Mouse (Mus musculus) liver, embryonic 11.5 days (tissue): ENCODE results near the gene Gm28305. TPM values are rescaled to one million over a fixed set of nuclear protein-coding genes. Genes with fewer than 3 reads are reported as not detected.

Experiments used
- ATAC-seq: fragments of 200-750 bp; cut with Nextera tagmentation; replicated peaks from 2 replicates; pipeline ENCODE4 v1.8.0; 2017; ENCODE audit warnings: moderate number of reproducible peaks, mild to moderate bottlenecking, moderate TSS enrichment, moderate library complexity; ENCODE audit not compliant: low FRiP score
- DNase-seq: peaks from one replicate; pipeline ENCODE4 v3.0.0-alpha.2; 2017; ENCODE audit warnings: low spot score
- H3K27ac ChIP-seq: fragments of 300-500 bp; sonication (generic); 2 replicates; pipeline ENCODE4 v1.5.1; 2014; ENCODE audit warnings: mild to moderate bottlenecking, low read depth, low read length, control low read depth
- H3K27me3 ChIP-seq: fragments of 300-500 bp; sonication (generic); replicated peaks from 2 replicates; pipeline ENCODE4 v1.6.1; 2014; ENCODE audit warnings: low read length, mixed read lengths; ENCODE audit not compliant: control insufficient read depth, insufficient read depth
- H3K36me3 ChIP-seq: fragments of 300-500 bp; sonication (generic); 2 replicates; pipeline ENCODE4 v1.6.1; 2014; ENCODE audit warnings: mild to moderate bottlenecking, low read length, moderate library complexity, mixed read lengths; ENCODE audit not compliant: control insufficient read depth, insufficient read depth
- H3K4me1 ChIP-seq: fragments of 300-500 bp; sonication (generic); replicated peaks from 2 replicates; pipeline ENCODE4 v1.6.1; 2014; ENCODE audit warnings: low read length, mixed read lengths; ENCODE audit not compliant: control insufficient read depth, insufficient read depth
- H3K4me2 ChIP-seq: fragments of 300-500 bp; sonication (generic); 2 replicates; pipeline ENCODE4 v1.6.1; 2014; ENCODE audit warnings: mild to moderate bottlenecking, control low read depth, moderate library complexity
- H3K4me3 ChIP-seq: fragments of 300-500 bp; sonication (generic); 2 replicates; pipeline ENCODE4 v1.5.1; 2014; ENCODE audit warnings: low read depth, low read length, control low read depth
- H3K9ac ChIP-seq: fragments of 300-500 bp; sonication (generic); 2 replicates; pipeline ENCODE4 v1.6.1; 2014; ENCODE audit warnings: low read depth, low read length, control low read depth
- H3K9me3 ChIP-seq: fragments of 300-500 bp; sonication (generic); 2 replicates; pipeline ENCODE4 v1.6.1; 2016; ENCODE audit warnings: low read length, inconsistent platforms, mixed read lengths; ENCODE audit not compliant: control insufficient read depth
- WGBS: fragments of 180-500 bp; shearing (Covaris S2); extraction: QIAGEN DNeasy Blood & Tissue Kit; methylation state at CpG from one replicate; pipeline ENCODE4 v1.1.7; 2014; 5-methylcytosine and 5-hydroxymethylcytosine counted together
- polyA plus RNA-seq: library from polyadenylated mRNA; unstranded; fragments of >200 nt; fragmentation: Nextera tagmentation; extraction: Ambion mirVana; gene quantifications from 2 replicates; pipeline ENCODE4 v1.2.1, GENCODE M21; 2014

Gene Gm28305
- polyA plus RNA-seq, 1 experiment from 2014 or later: not detected

DNA sequence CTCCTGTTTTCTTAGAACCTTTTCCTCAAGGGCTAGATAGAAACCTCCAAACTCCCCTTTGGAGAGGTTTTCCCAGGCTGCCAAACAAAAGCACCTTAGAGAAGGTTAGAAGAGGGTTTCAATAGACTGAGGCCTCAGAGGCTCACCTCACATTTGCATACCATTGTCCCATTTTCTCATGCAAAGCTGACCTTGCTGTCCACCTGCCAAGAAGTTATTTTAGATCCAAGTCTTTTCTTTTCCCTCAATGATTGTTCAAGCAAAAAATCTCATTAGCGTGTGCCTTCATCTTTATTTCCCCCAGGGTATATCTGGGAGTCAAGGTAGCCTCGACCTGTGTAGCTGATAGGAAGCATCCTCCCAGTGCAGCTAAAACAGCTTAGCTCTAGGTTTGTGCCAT, 62.4 kb downstream of the Gm28305 start:
- no peak for ATAC-seq

DNA sequence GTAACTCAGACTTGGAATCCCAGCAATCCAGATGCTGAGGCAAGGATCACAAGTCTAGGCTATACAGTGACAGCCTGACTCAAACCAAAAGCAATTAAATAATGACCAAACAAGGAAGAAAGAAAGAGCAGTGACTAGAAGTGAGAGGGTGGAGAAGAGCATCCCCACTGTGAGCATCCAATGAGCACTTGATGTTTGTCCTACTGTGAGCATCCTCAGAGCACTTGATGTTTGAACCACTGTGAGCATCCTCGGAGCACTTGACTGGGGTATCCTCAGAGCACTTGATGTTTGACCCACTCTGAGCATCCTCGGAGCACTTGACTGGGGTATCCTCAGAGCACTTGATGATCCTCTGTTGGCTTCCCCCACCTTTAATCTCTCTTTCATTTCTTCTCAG, 64.5 kb downstream of the Gm28305 start:
- no peaks in the 10 kb centered on the region for H3K27me3 ChIP-seq
- H3K4me1 ChIP-seq: no peaks in the 10 kb centered on the region
- DNase-seq (no peak), ATAC-seq (no peak)
- no peaks in the 10 kb centered on the region for H3K9me3 ChIP-seq
- H3K4me3 ChIP-seq: no peak overlapping the region
- no peak overlapping the region for H3K9ac ChIP-seq
- H3K27ac ChIP-seq: no peak overlapping the region
- 88% methylated on average over 2 of the region's 2 CpGs for WGBS
- no peaks in the 10 kb centered on the region for H3K36me3 ChIP-seq
- no peak overlapping the region for H3K4me2 ChIP-seq

More for the DNA sequence above, 62.4 kb downstream of the Gm28305 start:
- no peaks in the 10 kb centered on the region for H3K9me3 ChIP-seq
- DNase-seq: no peak
- H3K9ac ChIP-seq: no peak overlapping the region
- no peak overlapping the region for H3K4me3 ChIP-seq
- H3K4me2 ChIP-seq: no peak overlapping the region
- H3K27ac ChIP-seq: no peak overlapping the region
- H3K36me3 ChIP-seq: no peaks in the 10 kb centered on the region
- no peaks in the 10 kb centered on the region for H3K4me1 ChIP-seq
- no peaks in the 10 kb centered on the region for H3K27me3 ChIP-seq
- WGBS: 64% methylated on average over 2 of the region's 2 CpGs

DNA sequence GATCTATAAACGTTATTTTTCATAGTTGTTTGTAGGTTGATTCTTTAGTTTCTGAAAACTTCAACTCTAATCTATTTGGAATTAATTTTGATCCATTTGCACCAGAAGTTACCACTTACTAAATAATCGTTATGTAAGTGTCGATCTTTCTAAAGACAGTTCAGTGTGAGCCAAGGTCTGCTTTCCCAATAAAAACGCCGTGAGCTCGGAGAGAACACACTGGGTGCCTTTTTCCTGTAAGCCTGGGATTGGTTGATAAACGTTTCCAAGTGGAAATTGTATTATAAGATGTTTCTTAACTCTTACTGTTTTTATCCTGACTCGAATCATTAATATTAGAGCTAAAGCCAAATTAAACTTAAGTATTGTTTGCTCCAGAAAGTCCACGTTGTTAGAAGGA, 66.5 kb downstream of the Gm28305 start:
- Histone ChIP-seq H3K4me2 (no peak overlapping the region), H3K4me3 (no peak overlapping the region), H3K9me3 (no peaks in the 10 kb centered on the region), H3K27me3 (no peaks in the 10 kb centered on the region), H3K9ac (no peak overlapping the region), H3K4me1 (no peaks in the 10 kb centered on the region), H3K27ac (no peak overlapping the region), H3K36me3 (no peaks in the 10 kb centered on the region)
- 80% methylated on average over 9 of the region's 9 CpGs for WGBS
- ATAC-seq (no peak), DNase-seq (no peak)

DNA sequence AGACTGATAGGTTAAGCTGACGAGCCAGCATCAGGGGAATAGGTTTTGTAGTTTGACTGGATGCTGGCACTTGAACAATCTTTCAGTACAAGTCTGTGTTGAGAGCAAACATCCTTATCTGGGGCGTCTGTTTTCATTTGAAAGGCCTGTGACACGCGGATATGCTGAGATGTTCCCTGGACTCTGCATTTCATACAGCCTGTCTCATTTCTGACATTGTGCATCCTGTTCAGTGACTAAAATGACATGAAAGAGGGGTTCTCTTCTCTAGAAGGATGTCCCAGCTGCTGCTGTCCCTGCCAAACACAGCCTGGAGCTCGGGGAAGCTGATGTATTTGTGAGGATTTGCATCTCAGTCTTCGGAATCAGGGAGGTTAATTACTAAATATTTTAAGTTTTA, 67.0 kb downstream of the Gm28305 start:
- 64% methylated on average over 6 of the region's 6 CpGs for WGBS
- H3K9ac ChIP-seq: no peak overlapping the region
- no peak overlapping the region for H3K27ac ChIP-seq

DNA sequence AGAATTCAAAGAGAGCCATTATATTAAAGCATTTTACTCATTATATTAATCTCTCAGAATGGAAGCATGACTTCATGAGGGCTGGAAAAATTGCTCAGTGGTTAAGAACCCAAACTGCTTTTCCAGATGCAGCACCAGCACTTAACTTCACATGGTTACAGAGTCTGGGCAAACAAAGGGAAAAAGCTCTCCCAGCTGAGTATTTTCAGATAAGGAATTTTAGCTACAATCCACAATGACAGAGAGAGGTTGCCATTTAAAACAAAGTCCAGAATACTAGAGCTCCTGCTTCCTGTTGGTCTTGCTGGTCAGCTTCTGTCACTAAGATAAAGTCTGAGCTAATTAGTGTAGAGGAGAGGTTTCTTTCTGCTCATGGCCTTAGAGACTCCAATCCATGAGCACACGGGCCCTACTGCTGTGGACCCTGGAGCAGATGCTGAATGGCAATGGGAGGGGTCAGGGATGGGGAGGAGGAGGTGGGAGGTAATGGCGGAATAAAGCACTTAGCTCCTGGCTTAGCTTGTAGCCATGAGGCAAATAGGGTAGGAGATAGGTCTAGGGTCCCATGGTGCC, 68.2 kb downstream of the Gm28305 start:
- ATAC-seq (no peak), DNase-seq (no peak)
- no peaks in the 10 kb centered on the region for H3K9me3 ChIP-seq
- H3K4me3 ChIP-seq: no peak overlapping the region
- H3K4me1 ChIP-seq: no peaks in the 10 kb centered on the region
- no peak overlapping the region for H3K4me2 ChIP-seq
- WGBS: 54% methylated on average over 2 of the region's 2 CpGs
- H3K9ac ChIP-seq: no peak overlapping the region
- H3K27me3 ChIP-seq: no peaks in the 10 kb centered on the region
- no peak overlapping the region for H3K27ac ChIP-seq
- no peaks in the 10 kb centered on the region for H3K36me3 ChIP-seq

More for the DNA sequence above, 67.0 kb downstream of the Gm28305 start:
- Histone ChIP-seq H3K4me3 (no peak overlapping the region), H3K4me1 (no peaks in the 10 kb centered on the region), H3K27me3 (no peaks in the 10 kb centered on the region), H3K9me3 (no peaks in the 10 kb centered on the region), H3K4me2 (no peak overlapping the region), H3K36me3 (no peaks in the 10 kb centered on the region)
- ATAC-seq (no peak), DNase-seq (no peak)

DNA sequence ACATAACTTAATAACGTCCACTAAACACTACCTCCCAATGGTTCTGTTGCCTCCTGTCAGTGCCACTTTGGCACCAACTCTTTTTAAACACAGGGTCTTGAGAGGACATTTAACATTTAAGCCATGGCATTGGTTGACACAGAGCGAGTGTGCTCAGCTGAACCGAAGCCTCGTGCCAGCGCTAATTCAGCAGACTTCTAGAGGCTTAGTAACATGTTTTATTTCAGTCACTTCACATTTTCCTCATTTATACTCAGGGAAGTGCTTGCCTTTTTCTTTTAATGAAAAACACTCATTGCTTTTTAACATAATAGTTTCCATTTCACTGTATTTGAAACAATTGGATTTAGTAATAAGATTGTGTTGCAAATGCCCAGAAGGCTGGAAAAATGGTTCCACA, 68.7 kb downstream of the Gm28305 start:
- H3K27ac ChIP-seq: no peak overlapping the region
- ATAC-seq: no peak
- no peaks in the 10 kb centered on the region for H3K9me3 ChIP-seq
- H3K4me3 ChIP-seq: no peak overlapping the region
- no peak overlapping the region for H3K4me2 ChIP-seq
- DNase-seq: no peak
- H3K4me1 ChIP-seq: no peaks in the 10 kb centered on the region
- no peaks in the 10 kb centered on the region for H3K36me3 ChIP-seq
- H3K9ac ChIP-seq: no peak overlapping the region
- WGBS: 90% methylated on average over 5 of the region's 5 CpGs
- H3K27me3 ChIP-seq: no peaks in the 10 kb centered on the region

DNA sequence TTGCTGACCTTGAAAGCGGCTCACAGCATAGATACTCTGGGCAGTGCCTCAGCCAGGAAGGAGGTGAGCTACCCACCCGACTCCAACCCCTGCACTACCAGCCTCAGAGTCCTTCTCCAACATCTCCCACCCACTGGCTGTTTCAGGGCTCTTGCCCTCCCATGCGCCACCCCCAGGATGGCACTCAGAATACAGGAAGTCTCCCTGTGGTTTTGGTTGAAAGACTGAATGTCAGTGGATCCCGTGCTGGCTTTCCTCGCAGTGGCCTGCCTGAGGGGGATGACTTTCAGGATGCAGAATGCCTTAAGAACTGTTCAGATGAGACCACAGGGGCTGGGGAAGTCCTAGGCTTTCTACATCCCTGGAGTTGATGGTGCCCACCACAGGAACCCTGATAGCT, 82.6 kb downstream of the Gm28305 start:
- H3K4me1 ChIP-seq: no peaks in the 10 kb centered on the region
- H3K9me3 ChIP-seq: no peaks in the 10 kb centered on the region
- ATAC-seq (no peak), DNase-seq (no peak)
- H3K4me2 ChIP-seq: no peak overlapping the region
- no peaks in the 10 kb centered on the region for H3K36me3 ChIP-seq
- no peak overlapping the region for H3K9ac ChIP-seq
- H3K27ac ChIP-seq: no peak overlapping the region
- no peak overlapping the region for H3K4me3 ChIP-seq
- WGBS: 54% methylated on average over 5 of the region's 5 CpGs
- no peaks in the 10 kb centered on the region for H3K27me3 ChIP-seq

DNA sequence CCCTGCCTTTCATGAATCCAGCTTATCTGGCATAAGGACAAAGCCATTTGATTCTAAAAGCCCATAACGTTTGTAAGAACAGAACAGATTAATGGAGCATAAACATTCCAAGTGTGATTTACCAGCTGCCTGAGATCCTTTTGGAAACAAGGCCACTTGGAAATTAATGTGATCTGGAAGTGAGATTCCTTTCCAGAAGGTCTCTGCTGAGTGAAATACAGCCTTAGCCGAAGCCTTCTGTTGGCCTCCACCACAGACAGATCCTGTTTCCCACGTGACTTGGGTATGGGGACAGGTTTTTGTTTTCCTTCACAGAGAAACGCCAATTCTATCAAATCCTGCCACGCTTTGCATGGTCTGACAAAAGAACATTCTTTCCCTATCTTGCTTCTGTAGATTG, 83.2 kb downstream of the Gm28305 start:
- ATAC-seq (no peak), DNase-seq (no peak)
- H3K9me3 ChIP-seq: no peaks in the 10 kb centered on the region
- H3K4me2 ChIP-seq: no peak overlapping the region
- WGBS: 52% methylated on average over 5 of the region's 5 CpGs
- H3K36me3 ChIP-seq: no peaks in the 10 kb centered on the region
- no peaks in the 10 kb centered on the region for H3K27me3 ChIP-seq
- no peaks in the 10 kb centered on the region for H3K4me1 ChIP-seq
- no peak overlapping the region for H3K4me3 ChIP-seq
- no peak overlapping the region for H3K9ac ChIP-seq
- H3K27ac ChIP-seq: no peak overlapping the region
